Mouse (Mus musculus): Measurements from ENCODE around the gene Mn1. TPM values are rescaled to one million over a fixed set of nuclear protein-coding genes. Genes with fewer than 3 reads are reported as not detected.

Gene Mn1
- polyA plus RNA-seq, 1 experiment: 0.23 TPM

DNA sequence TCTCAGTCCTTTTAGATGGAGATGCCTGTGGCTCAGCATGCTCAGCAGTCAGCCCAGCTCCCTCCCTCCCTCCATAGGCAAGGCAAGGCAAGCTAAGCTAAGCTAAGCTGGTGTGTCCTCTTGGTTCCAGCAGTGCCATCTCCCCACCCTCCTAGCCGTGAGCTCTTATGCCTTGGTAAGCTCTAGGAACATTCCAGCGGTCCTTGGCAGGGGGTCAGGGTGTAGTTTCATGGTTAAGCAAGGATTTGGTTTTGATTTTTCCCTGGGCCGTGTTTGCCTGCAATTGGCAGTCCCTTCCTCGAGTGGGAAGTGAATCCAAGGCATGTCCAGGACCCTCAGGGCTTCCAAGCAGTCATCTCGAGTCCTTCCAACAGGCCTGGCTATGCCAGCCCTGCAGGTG is 33.8 kb upstream of the Mn1 start:
- no peak overlapping the region for H3K27ac ChIP-seq (ENCODE audit: control insufficient read depth, insufficient read depth, low read depth, low read length)
- H3K36me3 ChIP-seq (ENCODE audit: control insufficient read depth, insufficient read depth, low read length): peaks cover 5% of the 10 kb centered on the region

DNA sequence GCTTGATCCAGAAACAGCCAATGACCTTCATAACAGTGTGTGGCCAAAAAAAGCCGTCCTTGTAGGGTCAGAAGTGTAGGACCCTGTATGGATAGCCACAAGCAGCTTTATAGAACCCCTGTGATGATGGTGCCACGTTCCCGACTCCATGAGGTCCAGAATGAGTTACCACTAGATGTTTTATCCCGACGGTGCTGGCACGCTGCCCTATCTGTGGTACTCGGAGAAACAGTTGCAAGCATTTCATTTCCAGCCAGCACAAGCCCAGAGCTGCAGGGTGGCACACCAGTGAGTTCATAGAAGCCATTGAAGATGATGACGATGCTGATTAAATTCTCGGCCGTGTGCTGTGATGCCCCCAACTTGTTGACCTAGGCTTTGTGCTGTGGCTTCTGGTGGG is 26.3 kb upstream of the Mn1 start:
- Histone ChIP-seq H3K27ac (ENCODE audit: control insufficient read depth, insufficient read depth, low read depth, low read length) (no peak overlapping the region), H3K36me3 (ENCODE audit: control insufficient read depth, insufficient read depth, low read length) (no peaks in the 10 kb centered on the region; the same call in 1 of the 2 replicates), H3K4me1 (ENCODE audit: control insufficient read depth, insufficient read depth, low read length) (no peaks in the 10 kb centered on the region), H3K4me3 (ENCODE audit: control insufficient read depth, low read depth, low read length) (no peak overlapping the region), H3K27me3 (ENCODE audit: control insufficient read depth, insufficient read depth, low read length) (no peaks in the 10 kb centered on the region)
- TF ChIP-seq POLR2A (IDR thresholded peaks at IDR 0.05; ENCODE audit: control insufficient read depth, low read depth, low read length): no peak
- no peak for TF ChIP-seq CTCF (IDR thresholded peaks at IDR 0.05; ENCODE audit: control insufficient read depth, insufficient read depth, insufficient replicate concordance, low read depth, low read length)

More for the DNA sequence above, 33.8 kb upstream of the Mn1 start:
- TF ChIP-seq CTCF (IDR thresholded peaks at IDR 0.05; ENCODE audit: control insufficient read depth, insufficient read depth, insufficient replicate concordance, low read depth, low read length) (no peak), POLR2A (IDR thresholded peaks at IDR 0.05; ENCODE audit: control insufficient read depth, low read depth, low read length) (no peak)
- H3K27me3 ChIP-seq (ENCODE audit: control insufficient read depth, insufficient read depth, low read length): no peaks in the 10 kb centered on the region
- H3K4me1 ChIP-seq (ENCODE audit: control insufficient read depth, insufficient read depth, low read length): no peaks in the 10 kb centered on the region
- H3K4me3 ChIP-seq (ENCODE audit: control insufficient read depth, low read depth, low read length): no peak overlapping the region

DNA sequence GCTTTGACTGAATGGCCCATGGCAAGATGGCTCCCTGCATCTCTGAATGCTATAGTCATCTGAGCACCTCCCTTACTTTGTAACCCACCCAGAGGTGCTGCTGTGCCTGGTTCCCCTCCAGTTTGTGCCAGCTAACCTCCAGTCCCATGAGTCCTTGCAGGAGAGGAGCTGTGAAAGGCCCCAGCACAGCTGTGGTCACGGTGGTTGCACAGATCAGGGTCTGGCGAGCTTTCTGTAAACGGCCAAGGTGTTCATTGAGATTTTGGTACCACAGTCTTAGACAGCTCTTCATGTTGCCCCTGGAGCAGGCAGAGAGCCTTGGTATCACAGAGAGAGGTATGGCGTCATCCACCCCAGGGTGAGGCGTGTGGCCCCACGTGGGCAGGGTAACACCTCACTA is 25.7 kb upstream of the Mn1 start:
- H3K4me1 ChIP-seq (ENCODE audit: control insufficient read depth, insufficient read depth, low read length): no peaks in the 10 kb centered on the region
- TF ChIP-seq POLR2A (IDR thresholded peaks at IDR 0.05; ENCODE audit: control insufficient read depth, low read depth, low read length): no peak
- no peak for TF ChIP-seq CTCF (IDR thresholded peaks at IDR 0.05; ENCODE audit: control insufficient read depth, insufficient read depth, insufficient replicate concordance, low read depth, low read length)
- no peak overlapping the region for H3K4me3 ChIP-seq (ENCODE audit: control insufficient read depth, low read depth, low read length)
- H3K36me3 ChIP-seq (ENCODE audit: control insufficient read depth, insufficient read depth, low read length): no peaks in the 10 kb centered on the region; the same call in 1 of the 2 replicates
- no peak overlapping the region for H3K27ac ChIP-seq (ENCODE audit: control insufficient read depth, insufficient read depth, low read depth, low read length)
- H3K27me3 ChIP-seq (ENCODE audit: control insufficient read depth, insufficient read depth, low read length): no peaks in the 10 kb centered on the region

DNA sequence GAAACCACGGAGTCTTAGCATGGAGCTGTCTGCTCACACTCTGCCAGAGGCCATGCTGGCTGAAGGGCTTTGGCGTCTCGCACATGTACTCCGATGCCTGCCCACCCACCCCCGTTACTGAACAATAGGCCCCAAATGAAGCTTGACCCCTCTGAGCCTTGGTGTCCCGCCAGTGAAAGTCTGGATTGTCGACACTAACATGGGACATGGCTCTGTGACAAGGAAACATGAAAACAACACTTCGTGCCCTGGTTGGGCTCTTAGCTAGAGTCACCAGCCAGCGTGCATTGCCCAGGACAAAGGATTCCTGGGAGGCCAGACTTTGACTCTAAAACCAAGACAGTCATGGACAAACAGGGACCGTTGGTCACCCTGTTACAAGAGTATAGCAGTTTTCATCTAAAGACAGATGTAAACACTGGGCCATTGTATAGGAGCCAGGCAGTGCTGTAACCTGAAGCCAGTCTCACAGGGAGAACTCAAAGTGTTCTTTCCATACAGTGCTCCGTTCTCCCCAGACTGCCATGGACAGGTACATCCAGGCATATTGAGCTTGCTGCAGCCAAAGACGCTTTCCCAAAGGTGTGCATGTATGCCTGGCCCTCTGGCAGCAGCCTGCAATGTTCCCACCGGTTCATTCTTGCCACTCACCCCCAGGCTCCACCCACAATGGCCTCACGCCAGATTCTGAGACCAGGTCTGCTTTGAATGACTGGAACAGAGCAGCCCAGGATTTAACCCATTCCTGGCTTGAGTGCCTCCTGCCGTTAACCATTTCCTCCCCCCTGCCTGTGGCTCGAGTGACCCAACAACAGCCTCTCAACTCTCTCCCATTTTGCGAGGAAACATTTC is 23.6 kb upstream of the Mn1 start:
- Histone ChIP-seq H3K27me3 (ENCODE audit: control insufficient read depth, insufficient read depth, low read length) (no peaks in the 10 kb centered on the region), H3K4me1 (ENCODE audit: control insufficient read depth, insufficient read depth, low read length) (peaks cover 1% of the 10 kb centered on the region; the same call in 1 of the 2 replicates), H3K36me3 (ENCODE audit: control insufficient read depth, insufficient read depth, low read length) (no peaks in the 10 kb centered on the region), H3K27ac (ENCODE audit: control insufficient read depth, insufficient read depth, low read depth, low read length) (no peak overlapping the region), H3K4me3 (ENCODE audit: control insufficient read depth, low read depth, low read length) (no peak overlapping the region)
- TF ChIP-seq POLR2A (IDR thresholded peaks at IDR 0.05; ENCODE audit: control insufficient read depth, low read depth, low read length): no peak

DNA sequence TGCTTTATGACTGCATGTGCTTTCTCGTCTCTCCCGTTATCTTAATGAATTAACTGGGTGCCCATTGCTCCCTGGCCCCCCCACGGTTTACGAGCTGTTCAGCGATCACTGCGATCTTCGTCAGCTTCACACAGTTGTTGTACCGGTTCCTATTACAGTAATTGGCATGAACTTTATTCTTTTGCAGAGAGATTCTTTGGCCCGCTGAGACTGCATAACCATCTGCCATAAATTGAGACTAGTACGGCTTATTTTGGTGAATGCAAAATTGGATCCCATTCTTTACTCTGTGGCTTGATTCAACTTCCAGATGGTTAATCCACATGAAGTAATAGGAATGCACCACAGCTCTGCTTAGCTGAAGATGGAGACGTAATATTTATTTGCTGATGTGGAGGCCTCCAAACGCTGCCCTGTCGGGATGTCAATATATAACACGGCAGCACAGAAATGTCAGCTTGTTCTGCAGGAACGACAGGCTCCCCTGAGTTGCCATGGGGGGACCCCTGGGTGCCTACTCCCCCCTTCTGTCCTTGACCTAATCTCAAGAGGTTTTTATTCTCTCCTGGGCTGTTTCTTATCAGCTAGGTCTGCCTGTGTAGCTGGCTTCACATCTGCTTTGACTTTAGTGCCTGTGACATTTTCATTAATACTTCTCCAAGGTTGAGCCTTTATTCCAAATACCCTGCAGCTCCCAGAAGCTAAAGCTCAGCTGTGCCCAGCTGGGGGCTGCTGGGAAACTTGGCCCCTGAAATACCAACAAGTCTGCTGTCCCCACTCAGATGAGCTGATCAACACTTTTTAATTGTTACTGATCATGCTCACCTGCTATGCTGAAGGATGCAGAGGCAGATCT is 22.7 kb upstream of the Mn1 start:
- Histone ChIP-seq H3K36me3 (ENCODE audit: control insufficient read depth, insufficient read depth, low read length) (no peaks in the 10 kb centered on the region), H3K27me3 (ENCODE audit: control insufficient read depth, insufficient read depth, low read length) (no peaks in the 10 kb centered on the region), H3K27ac (ENCODE audit: control insufficient read depth, insufficient read depth, low read depth, low read length) (no peak overlapping the region), H3K4me1 (ENCODE audit: control insufficient read depth, insufficient read depth, low read length) (peaks cover 2% of the 10 kb centered on the region; the same call in 1 of the 2 replicates), H3K4me3 (ENCODE audit: control insufficient read depth, low read depth, low read length) (no peak overlapping the region)
- TF ChIP-seq POLR2A (IDR thresholded peaks at IDR 0.05; ENCODE audit: control insufficient read depth, low read depth, low read length) (no peak), CTCF (IDR thresholded peaks at IDR 0.05; ENCODE audit: control insufficient read depth, insufficient read depth, insufficient replicate concordance, low read depth, low read length) (no peak)

DNA sequence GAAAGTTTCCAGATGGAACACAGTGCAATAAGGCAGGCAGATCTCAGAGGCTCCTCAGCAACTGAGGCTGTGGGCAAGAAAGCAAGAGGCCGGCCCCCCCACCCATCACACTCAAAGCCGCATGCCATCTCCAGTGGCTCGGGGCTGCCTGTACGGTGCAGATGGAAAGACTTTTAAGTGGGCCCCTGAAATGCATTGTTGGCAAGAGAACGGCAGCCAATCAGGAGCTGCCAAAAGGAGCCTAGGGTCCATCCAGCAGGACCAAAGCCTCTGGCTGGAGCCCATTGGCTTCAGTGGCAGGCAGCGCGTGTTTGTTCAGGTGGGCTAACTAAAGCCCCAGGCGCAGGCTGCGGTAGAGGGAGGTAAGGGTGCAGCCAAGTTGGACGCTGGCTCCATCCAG is 21.4 kb upstream of the Mn1 start:
- Histone ChIP-seq H3K27me3 (ENCODE audit: control insufficient read depth, insufficient read depth, low read length) (no peaks in the 10 kb centered on the region), H3K4me1 (ENCODE audit: control insufficient read depth, insufficient read depth, low read length) (peaks cover 2% of the 10 kb centered on the region; the same call in 1 of the 2 replicates), H3K4me3 (ENCODE audit: control insufficient read depth, low read depth, low read length) (no peak overlapping the region), H3K27ac (ENCODE audit: control insufficient read depth, insufficient read depth, low read depth, low read length) (no peak overlapping the region), H3K36me3 (ENCODE audit: control insufficient read depth, insufficient read depth, low read length) (no peaks in the 10 kb centered on the region)
- TF ChIP-seq POLR2A (IDR thresholded peaks at IDR 0.05; ENCODE audit: control insufficient read depth, low read depth, low read length) (no peak), CTCF (IDR thresholded peaks at IDR 0.05; ENCODE audit: control insufficient read depth, insufficient read depth, insufficient replicate concordance, low read depth, low read length) (no peak)

DNA sequence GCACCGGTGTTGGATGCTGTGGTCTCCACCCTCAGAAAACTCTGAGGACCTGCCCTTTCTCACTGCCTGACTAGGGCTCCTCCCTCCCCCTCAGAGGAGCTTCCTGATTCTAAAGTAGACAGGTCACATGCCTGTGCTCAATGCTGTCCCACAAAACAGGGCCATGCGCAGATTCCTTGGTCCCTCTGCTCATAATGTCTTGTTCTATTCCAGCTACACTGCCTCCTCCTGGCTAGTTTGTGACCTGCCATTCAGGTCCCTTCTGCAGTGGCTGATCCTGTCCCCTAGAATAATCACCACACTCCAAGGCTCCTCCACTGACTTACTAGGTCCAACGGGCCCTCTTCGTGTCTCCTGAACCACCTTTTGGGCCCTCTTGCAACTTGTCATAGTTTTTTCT is 21.0 kb upstream of the Mn1 start:
- H3K4me3 ChIP-seq (ENCODE audit: control insufficient read depth, low read depth, low read length): no peak overlapping the region

More for the DNA sequence above, 21.0 kb upstream of the Mn1 start:
- no peak overlapping the region for H3K27ac ChIP-seq (ENCODE audit: control insufficient read depth, insufficient read depth, low read depth, low read length)
- H3K36me3 ChIP-seq (ENCODE audit: control insufficient read depth, insufficient read depth, low read length): no peaks in the 10 kb centered on the region
- H3K4me1 ChIP-seq (ENCODE audit: control insufficient read depth, insufficient read depth, low read length): peaks cover 2% of the 10 kb centered on the region; the same call in 1 of the 2 replicates
- no peak for TF ChIP-seq POLR2A (IDR thresholded peaks at IDR 0.05; ENCODE audit: control insufficient read depth, low read depth, low read length)
- TF ChIP-seq CTCF (IDR thresholded peaks at IDR 0.05; ENCODE audit: control insufficient read depth, insufficient read depth, insufficient replicate concordance, low read depth, low read length): no peak
- H3K27me3 ChIP-seq (ENCODE audit: control insufficient read depth, insufficient read depth, low read length): no peaks in the 10 kb centered on the region

Measured in testis, adult 2 months (tissue).